Mouse (Mus musculus) bone marrow macrophage, adult 2 months (primary cell): ENCODE results near the gene Allc.

Experiments
- CTCF ChIP-seq: IDR thresholded peaks from 2 replicates; pipeline ENCODE4 v1.5.1; 2012; ENCODE audit warnings: low read depth, mild to moderate bottlenecking, low read length, moderate library complexity
- POLR2A ChIP-seq: IDR thresholded peaks from 2 replicates; pipeline ENCODE4 v1.6.1; 2012; ENCODE audit warnings: mild to moderate bottlenecking, low read depth, low read length, borderline replicate concordance

DNA sequence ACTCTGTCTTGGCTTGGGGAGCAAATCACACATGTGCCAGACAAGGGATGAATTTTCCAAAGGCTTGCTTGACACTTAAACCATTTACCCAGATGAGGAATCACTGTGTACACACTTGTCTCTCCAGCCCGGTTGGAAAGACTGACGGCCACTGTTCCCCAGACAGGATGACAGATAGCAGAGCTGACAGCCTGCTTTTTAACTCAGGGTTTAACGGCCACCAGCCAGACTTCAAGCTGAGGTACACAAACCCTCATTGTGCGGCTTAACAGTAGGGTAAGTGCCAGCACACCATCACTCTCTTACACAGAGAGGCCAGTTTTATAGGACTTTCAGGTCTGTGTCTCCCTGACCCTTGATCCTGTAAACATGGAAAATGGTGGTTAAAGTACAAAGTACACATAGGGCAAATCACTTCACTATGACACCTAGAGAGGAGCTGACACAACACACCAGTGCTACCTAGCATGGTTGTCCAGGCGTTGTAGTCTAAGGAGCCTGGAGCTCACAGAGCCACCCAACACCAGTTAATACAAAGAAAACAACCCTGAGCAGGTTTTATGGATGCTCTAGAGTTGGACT, 72.5 kb downstream of the Allc start:
- no peak for TF ChIP-seq POLR2A
- no peak for TF ChIP-seq CTCF
